Mouse (Mus musculus) lung, postnatal 36 days (tissue): ENCODE data around the gene Efl1.

ENCODE experiments used
- DNase-seq: peaks from one replicate; pipeline ENCODE4 v3.0.0; 2022; ENCODE audit warnings: mixed read lengths

Gene Efl1

DNA sequence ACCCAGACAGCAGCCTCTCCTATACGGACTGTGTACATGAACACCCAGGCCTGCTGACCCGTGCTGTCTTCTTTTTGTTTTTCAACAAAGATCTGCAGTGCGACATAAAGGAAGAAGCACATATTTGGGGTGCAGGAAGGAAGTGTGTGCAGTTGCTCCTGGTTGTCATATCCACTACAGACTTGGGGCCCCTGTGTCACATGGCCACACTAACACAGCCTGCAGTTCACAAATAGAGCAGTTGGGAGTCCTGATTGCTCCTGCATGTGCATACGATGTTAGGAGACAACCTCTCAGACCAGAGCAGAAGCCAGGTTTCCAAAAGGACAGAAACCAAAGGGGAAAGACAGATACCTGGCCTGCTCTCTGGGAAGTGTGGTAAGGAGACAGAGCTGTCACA lies 172.2 kb downstream of the Efl1 start:
- DNase-seq: no peak

GRCm38 (mm10) chr7:82821501-82821900 lies 173.1 kb downstream of the Efl1 start:
- DNase-seq: no peak

- no peak for DNase-seq
Observed at GRCm38 (mm10) chr7:82822528-82822927, 174.1 kb downstream of the Efl1 start.
